Mouse (Mus musculus) small intestine, adult 2 months (tissue): ENCODE results near the gene Pkdcc. TPM values are rescaled to one million over a fixed set of nuclear protein-coding genes. Genes with fewer than 3 reads are reported as not detected.

ENCODE experiments used
- H3K27ac ChIP-seq: fragments of 200-500 bp; 2 replicates; pipeline ENCODE4 v1.5.1; 2012; ENCODE audit warnings: low read depth, low read length, control low read depth, inconsistent platforms; ENCODE audit not compliant: insufficient read depth
- H3K27me3 ChIP-seq: fragments of 200-500 bp; 2 replicates; pipeline ENCODE4 v1.6.1; 2012; ENCODE audit warnings: mild to moderate bottlenecking, moderate library complexity, low read length, inconsistent platforms; ENCODE audit not compliant: control insufficient read depth, insufficient read depth
- H3K36me3 ChIP-seq: fragments of 200-500 bp; 2 replicates; pipeline ENCODE4 v1.6.1; 2012; ENCODE audit warnings: mild to moderate bottlenecking, low read length, control low read depth, inconsistent platforms; ENCODE audit not compliant: control insufficient read depth, insufficient read depth
- H3K4me1 ChIP-seq: fragments of 200-500 bp; 2 replicates; pipeline ENCODE4 v1.6.1; 2012; ENCODE audit warnings: low read length, inconsistent platforms, mixed read lengths; ENCODE audit not compliant: control insufficient read depth, insufficient read depth, insufficient read length
- H3K4me3 ChIP-seq: fragments of 200-500 bp; 2 replicates; pipeline ENCODE4 v1.5.1; 2012; ENCODE audit warnings: low read depth, mild to moderate bottlenecking, control low read depth, inconsistent platforms, low read length, moderate library complexity
- CTCF ChIP-seq: fragments of 200-500 bp; IDR thresholded peaks from 2 replicates; pipeline ENCODE4 v1.5.1; 2012; ENCODE audit warnings: low read depth, mild to moderate bottlenecking, control low read depth, inconsistent platforms, low read length, moderate library complexity, mixed read lengths; ENCODE audit not compliant: insufficient replicate concordance, insufficient read length; ENCODE audit errors: extremely low read depth
- POLR2A ChIP-seq: fragments of 200-500 bp; IDR thresholded peaks from 2 replicates; pipeline ENCODE4 v1.6.1; 2012; ENCODE audit warnings: low read depth, mild to moderate bottlenecking, control low read depth, inconsistent platforms, low read length, moderate library complexity
- WGBS: fragments of 180-500 bp; shearing (Covaris S2); methylation state at CpG from one replicate; pipeline ENCODE4 v1.1.7; 2018; 5-methylcytosine and 5-hydroxymethylcytosine counted together
- polyA plus RNA-seq: library from polyadenylated mRNA; depleted of rRNA; stranded (reverse); fragments of >200 nt; gene quantifications from 2 replicates; pipeline ENCODE4 v1.2.3, GENCODE M21; 2012

Pkdcc gene
- polyA plus RNA-seq, 1 experiment, result 59.1 TPM

- no peak overlapping the region for H3K27ac ChIP-seq
- 84% methylated on average over 8 of the region's 8 CpGs for WGBS
- no peak overlapping the region for H3K4me3 ChIP-seq
- peaks cover 14% of the 10 kb centered on the region for H3K36me3 ChIP-seq
- H3K4me1 ChIP-seq, result peaks cover 25% of the 10 kb centered on the region
- no peaks in the 10 kb centered on the region for H3K27me3 ChIP-seq
- no peak for TF ChIP-seq POLR2A
- TF ChIP-seq CTCF, result no peak
Observed at GRCm38 (mm10) chr17:83226395-83226986, 11.4 kb downstream of the Pkdcc start.

DNA sequence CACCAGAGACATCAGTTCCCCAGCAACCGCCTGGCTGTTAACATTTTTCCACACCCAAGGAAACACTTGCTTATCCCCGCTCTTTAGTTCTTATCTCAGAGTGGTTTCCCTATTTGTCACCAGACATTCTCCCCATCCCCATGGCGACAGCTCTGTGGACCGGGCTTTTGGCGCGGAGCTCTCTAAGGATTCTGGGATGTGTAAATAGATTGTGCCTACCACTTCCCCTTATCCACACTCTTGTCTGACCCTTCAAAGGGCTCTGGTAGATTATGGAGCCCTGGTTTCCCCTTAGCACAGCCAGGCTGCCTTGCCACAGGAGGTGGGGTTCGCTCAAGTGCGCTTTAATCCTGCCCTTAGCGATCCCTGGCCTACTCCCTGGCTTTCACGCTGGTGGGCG lies 16.3 kb downstream of the Pkdcc start:
- no peaks in the 10 kb centered on the region for H3K36me3 ChIP-seq
- 76% methylated on average over 11 of the region's 11 CpGs for WGBS
- H3K27ac ChIP-seq, result no peak overlapping the region

GRCm38 (mm10) chr17:83235227-83235626 lies 20.1 kb downstream of the Pkdcc start:
- no peak overlapping the region for H3K27ac ChIP-seq
- H3K36me3 ChIP-seq, result no peaks in the 10 kb centered on the region
- 81% methylated on average over 10 of the region's 10 CpGs for WGBS
- peaks cover 4% of the 10 kb centered on the region; the same call in 1 of the 2 replicates for H3K4me1 ChIP-seq
- H3K4me3 ChIP-seq, result no peak overlapping the region
- H3K27me3 ChIP-seq, result no peaks in the 10 kb centered on the region
- TF ChIP-seq CTCF (no peak), POLR2A (no peak)

More for the DNA sequence above, 16.3 kb downstream of the Pkdcc start:
- TF ChIP-seq CTCF (no peak), POLR2A (no peak)
- H3K4me3 ChIP-seq, result no peak overlapping the region
- H3K4me1 ChIP-seq, result 0 out of 2 replicates have a peak, but pooled peaks cover 1% of the 10 kb centered on the region
- no peaks in the 10 kb centered on the region for H3K27me3 ChIP-seq

- 86% methylated on average over 8 of the region's 8 CpGs for WGBS
- TF ChIP-seq CTCF (no peak), POLR2A (no peak)
Observed at GRCm38 (mm10) chr17:83236202-83236601, 21.1 kb downstream of the Pkdcc start.

GRCm38 (mm10) chr17:83238123-83239058 lies 23.3 kb downstream of the Pkdcc start:
- WGBS, result 43% methylated on average over 16 of the region's 16 CpGs
- H3K36me3 ChIP-seq, result no peaks in the 10 kb centered on the region
- H3K27ac ChIP-seq, result no peak overlapping the region
- TF ChIP-seq CTCF (no peak), POLR2A (no peak)
- H3K4me1 ChIP-seq, result peaks cover 4% of the 10 kb centered on the region; the same call in 1 of the 2 replicates
- no peaks in the 10 kb centered on the region for H3K27me3 ChIP-seq
- H3K4me3 ChIP-seq, result no peak overlapping the region

More at GRCm38 (mm10) chr17:83236202-83236601, 21.1 kb downstream of the Pkdcc start:
- peaks cover 4% of the 10 kb centered on the region; the same call in 1 of the 2 replicates for H3K4me1 ChIP-seq
- no peak overlapping the region for H3K27ac ChIP-seq
- no peaks in the 10 kb centered on the region for H3K27me3 ChIP-seq
- no peak overlapping the region for H3K4me3 ChIP-seq
- no peaks in the 10 kb centered on the region for H3K36me3 ChIP-seq

DNA sequence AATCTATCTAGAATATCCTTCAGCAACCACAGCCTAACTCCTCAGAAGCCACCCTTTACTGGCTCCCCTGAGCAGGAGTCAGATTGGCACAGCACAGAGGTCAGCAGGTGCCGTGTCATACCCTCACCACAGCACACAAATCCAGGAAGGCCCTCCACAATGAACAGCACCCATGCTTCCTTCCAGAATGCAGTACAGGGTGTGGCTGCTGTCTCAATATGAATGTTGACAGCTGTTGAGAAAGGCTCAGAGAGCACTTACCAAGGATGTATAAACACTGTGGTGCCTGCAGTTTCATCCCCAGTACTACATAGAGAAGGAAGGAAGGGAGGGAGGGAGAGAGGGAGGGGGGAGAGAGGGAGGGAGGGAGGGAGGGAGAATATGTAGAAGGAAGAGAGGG lies 29.4 kb downstream of the Pkdcc start:
- Histone ChIP-seq H3K4me3 (no peak overlapping the region), H3K27me3 (no peaks in the 10 kb centered on the region), H3K4me1 (0 out of 2 replicates have a peak, but pooled peaks cover 3% of the 10 kb centered on the region), H3K36me3 (no peaks in the 10 kb centered on the region), H3K27ac (no peak overlapping the region)
- TF ChIP-seq CTCF (no peak), POLR2A (no peak)
- 6% methylated on average over 1 of the region's 1 CpGs for WGBS

DNA sequence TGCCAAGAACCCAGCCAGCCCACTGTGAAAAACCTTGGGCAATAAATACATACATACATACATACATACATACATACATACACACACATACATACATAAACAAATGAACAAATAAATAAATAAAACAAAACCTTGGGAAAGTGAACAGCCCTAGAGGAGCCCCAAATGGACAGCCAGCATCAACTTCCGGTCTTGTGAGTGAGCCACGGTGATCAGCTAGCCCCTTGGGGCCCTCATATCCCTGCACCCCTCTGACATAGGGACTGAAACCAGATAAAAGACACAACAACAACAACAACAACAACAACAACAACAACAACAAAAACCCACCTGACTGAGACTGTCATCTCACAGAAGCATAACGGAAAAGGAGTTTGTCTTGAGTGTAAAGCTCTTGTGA lies 30.4 kb downstream of the Pkdcc start:
- Histone ChIP-seq H3K4me3 (no peak overlapping the region), H3K4me1 (0 out of 2 replicates have a peak, but pooled peaks cover 3% of the 10 kb centered on the region), H3K27me3 (no peaks in the 10 kb centered on the region), H3K27ac (no peak overlapping the region), H3K36me3 (no peaks in the 10 kb centered on the region)
- WGBS, result 80% methylated on average over 3 of the region's 3 CpGs
- no peak for TF ChIP-seq POLR2A
- TF ChIP-seq CTCF, result no peak
